Mouse (Mus musculus) stomach, embryonic 14.5 days (tissue): ENCODE measurements around the gene Ywhah. TPM values are rescaled to one million over a fixed set of nuclear protein-coding genes. Genes with fewer than 3 reads are reported as not detected.
A peak's percentile ranks its signal among the peaks of the same experiment; 100 is the strongest.

ENCODE experiments used
- ATAC-seq: fragments of 200-750 bp; cut with Nextera tagmentation; 2 replicates; pipeline ENCODE4 v1.8.0; 2017; ENCODE audit warnings: low read depth, moderate TSS enrichment; ENCODE audit not compliant: insufficient number of reproducible peaks, insufficient read depth, low FRiP score
- H3K27ac ChIP-seq: fragments of 300-500 bp; sonication (generic); 2 replicates; pipeline ENCODE4 v1.5.1; 2014; ENCODE audit warnings: mild to moderate bottlenecking, low read length, moderate library complexity, mixed read lengths
- H3K27me3 ChIP-seq: fragments of 300-500 bp; sonication (generic); 2 replicates; pipeline ENCODE4 v1.6.1; 2014; ENCODE audit warnings: low read length, control low read depth, mixed read lengths; ENCODE audit not compliant: control insufficient read depth, insufficient read depth
- H3K36me3 ChIP-seq: fragments of 300-500 bp; sonication (generic); 2 replicates; pipeline ENCODE4 v1.6.1; 2014; ENCODE audit warnings: mild to moderate bottlenecking, control low read depth, low read length, moderate library complexity, mixed read lengths; ENCODE audit not compliant: control insufficient read depth, insufficient read depth
- H3K4me1 ChIP-seq: fragments of 300-500 bp; sonication (generic); 2 replicates; pipeline ENCODE4 v1.6.1; 2014; ENCODE audit warnings: low read length, control low read depth, mixed read lengths; ENCODE audit not compliant: control insufficient read depth, insufficient read depth
- H3K4me2 ChIP-seq: fragments of 300-500 bp; sonication (generic); replicated peaks from 2 replicates; pipeline ENCODE4 v1.6.1; 2014; ENCODE audit warnings: low read depth, low read length, control low read depth
- H3K4me3 ChIP-seq: fragments of 300-500 bp; sonication (generic); 2 replicates; pipeline ENCODE4 v1.5.1; 2014; ENCODE audit warnings: low read depth, low read length, control low read depth
- H3K9ac ChIP-seq: fragments of 300-500 bp; sonication (generic); replicated peaks from 2 replicates; pipeline ENCODE4 v1.6.1; 2014; ENCODE audit warnings: low read depth, mild to moderate bottlenecking, control low read depth, low read length, moderate library complexity, mixed read lengths
- H3K9me3 ChIP-seq: fragments of 300-500 bp; sonication (generic); 2 replicates; pipeline ENCODE4 v1.6.1; 2016; ENCODE audit warnings: low read depth, low read length, control low read depth; ENCODE audit not compliant: control insufficient read depth
- WGBS: fragments of 180-500 bp; shearing (Covaris S2); extraction: QIAGEN DNeasy Blood & Tissue Kit; methylation state at CpG from one replicate; pipeline ENCODE4 v1.1.7; 2014; 5-methylcytosine and 5-hydroxymethylcytosine counted together
- polyA plus RNA-seq: library from polyadenylated mRNA; unstranded; fragments of >200 nt; fragmentation: Nextera tagmentation; extraction: Ambion mirVana; gene quantifications from 2 replicates; pipeline ENCODE4 v1.2.1, GENCODE M21; 2014

The Ywhah gene
- polyA plus RNA-seq, 1 experiment from 2014 or later, result 388 TPM

DNA sequence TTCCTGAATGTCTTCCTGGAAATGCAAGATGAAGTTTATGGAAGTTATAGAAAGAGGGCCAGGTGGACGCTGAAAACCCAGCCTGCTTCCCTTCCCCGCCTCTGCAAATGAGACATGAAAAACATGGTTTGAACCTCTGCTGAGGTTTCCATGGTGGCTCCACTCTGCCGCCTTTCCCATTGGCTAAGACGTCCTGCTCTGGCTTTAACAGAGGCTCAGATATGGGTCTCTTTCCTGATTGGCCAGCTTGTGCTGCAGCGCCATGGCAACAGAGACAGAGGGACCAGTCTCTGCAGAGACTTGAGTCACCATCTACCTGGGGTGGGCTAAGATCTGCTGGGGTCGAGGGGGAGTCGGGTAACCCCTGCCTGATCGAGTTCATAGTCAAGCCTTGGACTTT is 11.9 kb upstream of the Ywhah start:
- H3K4me2 ChIP-seq, result no peak overlapping the region
- no peak for ATAC-seq
- H3K4me1 ChIP-seq, result peaks cover 4% of the 10 kb centered on the region; the same call in 1 of the 2 replicates
- WGBS, result 34% methylated on average over 8 of the region's 8 CpGs
- H3K9me3 ChIP-seq, result no peaks in the 10 kb centered on the region
- H3K27me3 ChIP-seq, result no peaks in the 10 kb centered on the region
- H3K4me3 ChIP-seq, result no peak overlapping the region
- H3K9ac ChIP-seq, result no peak overlapping the region
- no peak overlapping the region for H3K27ac ChIP-seq
- no peaks in the 10 kb centered on the region for H3K36me3 ChIP-seq

DNA sequence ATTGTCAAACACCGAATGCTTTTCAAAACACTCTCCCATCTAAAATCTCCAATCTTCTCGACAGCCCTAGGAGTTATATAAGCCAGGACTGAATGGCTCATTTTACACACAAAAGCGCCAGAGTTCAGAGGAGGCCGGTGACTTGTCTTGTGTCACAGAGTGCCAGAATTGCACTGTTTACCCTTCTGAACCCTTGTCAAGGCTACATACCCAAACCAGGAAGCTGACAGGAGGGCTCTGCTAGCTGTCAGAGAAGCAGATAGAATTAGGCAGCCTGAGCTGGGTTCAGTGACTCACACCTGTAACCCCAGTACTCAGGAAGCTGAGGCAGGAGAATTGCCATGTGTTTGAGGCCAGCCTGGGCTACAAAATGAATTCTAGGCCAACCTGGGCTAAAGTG is 11.2 kb upstream of the Ywhah start:
- Histone ChIP-seq H3K27ac (no peak overlapping the region), H3K9ac (no peak overlapping the region), H3K9me3 (no peaks in the 10 kb centered on the region), H3K4me3 (no peak overlapping the region), H3K27me3 (no peaks in the 10 kb centered on the region), H3K4me2 (no peak overlapping the region), H3K36me3 (no peaks in the 10 kb centered on the region), H3K4me1 (peaks cover 4% of the 10 kb centered on the region; the same call in 1 of the 2 replicates)
- no peak for ATAC-seq
- WGBS, result 66% methylated on average over 4 of the region's 4 CpGs

DNA sequence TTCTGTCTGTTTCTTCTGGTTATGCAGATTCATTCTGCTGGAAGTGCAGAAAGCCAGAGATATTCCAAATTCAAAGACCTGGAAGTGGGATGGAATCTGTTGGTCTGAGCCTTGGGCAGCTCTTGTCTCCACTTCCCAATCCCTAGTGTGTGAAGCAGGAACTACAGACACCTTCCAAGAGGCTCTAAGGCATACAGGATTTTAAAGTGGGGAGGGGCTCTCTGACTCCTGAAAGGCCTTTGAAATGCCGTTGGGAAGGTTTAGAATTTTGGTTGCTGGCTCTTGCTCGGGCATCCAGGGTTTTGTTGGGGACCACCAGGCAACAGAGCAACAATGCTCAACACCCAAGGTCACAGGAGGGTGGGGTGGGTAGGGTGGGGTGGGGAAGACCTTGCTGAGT is 9.3 kb upstream of the Ywhah start:
- 69% methylated on average over 2 of the region's 2 CpGs for WGBS
- no peaks in the 10 kb centered on the region for H3K27me3 ChIP-seq

DNA sequence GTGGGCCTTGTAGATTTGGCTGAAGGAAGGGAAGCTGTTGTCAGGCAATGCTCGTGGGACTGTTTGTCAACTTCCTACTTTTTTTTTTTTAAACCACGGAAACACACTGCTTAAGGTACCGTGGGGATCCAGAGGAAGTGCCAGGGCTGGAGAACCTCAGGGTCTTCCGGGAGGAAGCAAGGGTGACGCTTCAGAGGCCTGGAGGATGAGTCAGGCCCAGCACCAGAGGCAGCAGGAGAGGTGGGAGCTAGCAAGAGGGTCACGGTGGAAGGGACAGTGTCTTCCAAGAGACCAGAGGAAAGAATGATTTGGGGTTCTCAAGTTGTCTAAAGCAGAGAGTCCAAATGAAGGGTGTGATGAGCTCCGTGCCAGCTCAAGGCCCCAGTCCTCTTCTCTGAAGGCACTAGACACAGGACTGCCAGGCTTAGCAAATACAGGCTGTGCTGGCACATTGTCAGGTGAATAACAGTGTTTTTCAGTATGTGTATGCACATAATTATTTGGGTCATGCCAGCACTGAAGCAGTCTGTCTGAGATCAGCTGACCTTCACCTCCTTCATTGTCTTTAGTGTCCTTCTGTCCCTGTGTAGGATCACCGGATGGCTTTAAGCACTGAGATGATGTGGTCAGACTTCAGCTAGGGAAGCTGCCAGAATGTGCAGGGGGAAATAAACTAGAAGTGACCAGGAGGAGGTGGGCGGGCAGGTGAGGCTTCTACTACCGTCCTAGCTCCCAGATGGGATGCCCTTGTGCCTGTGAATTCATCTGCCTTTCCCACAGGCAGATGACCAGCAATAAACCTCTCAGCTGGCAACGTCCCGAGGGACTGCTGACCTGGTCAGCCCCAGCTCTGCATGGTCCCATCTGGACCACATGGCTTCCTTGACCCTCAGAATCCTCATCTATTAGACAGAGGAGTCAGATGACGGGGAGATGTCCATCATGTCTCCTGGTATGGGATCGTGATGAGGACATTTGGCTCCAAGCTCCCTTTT is 8.5 kb upstream of the Ywhah start:
- Histone ChIP-seq H3K27me3 (no peaks in the 10 kb centered on the region), H3K36me3 (no peaks in the 10 kb centered on the region), H3K4me2 (no peak overlapping the region), H3K9me3 (no peaks in the 10 kb centered on the region), H3K4me1 (peaks cover 4% of the 10 kb centered on the region; the same call in 1 of the 2 replicates), H3K27ac (no peak overlapping the region), H3K9ac (no peak overlapping the region), H3K4me3 (no peak overlapping the region)
- no peak for ATAC-seq
- whole genome bisulfite sequencing, result 79% methylated on average over 14 of the region's 14 CpGs

More for the DNA sequence above, 9.3 kb upstream of the Ywhah start:
- Histone ChIP-seq H3K4me2 (no peak overlapping the region), H3K4me3 (no peak overlapping the region), H3K4me1 (peaks cover 4% of the 10 kb centered on the region; the same call in 1 of the 2 replicates), H3K9me3 (no peaks in the 10 kb centered on the region), H3K27ac (no peak overlapping the region), H3K36me3 (no peaks in the 10 kb centered on the region), H3K9ac (no peak overlapping the region)
- ATAC-seq, result no peak

DNA sequence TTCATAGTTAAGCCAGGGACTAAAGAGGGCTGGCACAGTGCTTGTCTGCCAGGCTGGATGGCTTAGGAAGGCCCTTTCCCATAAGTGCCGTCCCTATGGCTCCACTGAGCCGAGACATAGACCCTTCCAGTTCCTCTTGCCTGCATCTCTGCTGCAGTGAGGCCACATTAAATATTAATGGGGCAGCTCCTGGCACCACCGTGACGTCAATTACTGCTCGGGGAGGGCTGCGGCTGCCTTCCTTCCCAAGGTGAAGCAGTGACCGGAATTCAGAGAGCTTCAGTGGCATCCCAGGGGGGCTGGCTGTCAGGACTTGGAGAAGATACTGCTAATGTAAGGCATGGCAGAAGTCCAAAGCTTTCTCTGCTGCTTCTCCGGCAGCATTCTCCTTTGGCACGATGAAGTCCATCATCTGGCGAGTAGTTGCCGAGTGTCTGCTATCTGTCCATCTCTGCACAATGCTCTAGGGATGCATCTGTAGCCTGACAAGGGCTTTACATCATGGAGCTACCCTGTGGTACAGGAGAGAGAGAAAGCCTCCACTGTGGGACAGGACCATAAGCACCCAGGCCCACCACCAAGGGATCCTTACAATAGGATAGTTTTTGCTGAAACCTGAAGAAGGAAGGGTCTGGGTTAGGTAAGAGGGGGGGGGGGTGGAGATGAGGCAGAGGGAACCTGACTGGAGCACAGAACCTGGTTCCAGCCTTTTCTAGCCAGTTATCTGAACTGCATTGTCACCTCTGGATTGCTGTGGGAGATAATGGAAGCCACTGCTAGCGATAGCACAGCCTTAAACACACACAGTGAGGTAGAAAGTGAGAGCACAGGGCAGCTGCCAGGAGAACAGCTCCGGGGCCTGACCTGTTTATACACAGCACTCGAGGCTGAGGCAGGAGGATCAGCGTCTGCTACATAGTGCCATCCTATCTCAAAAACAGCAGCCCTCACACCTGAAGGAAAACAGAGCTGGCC is 7.2 kb upstream of the Ywhah start:
- no peaks in the 10 kb centered on the region for H3K9me3 ChIP-seq
- peaks cover 4% of the 10 kb centered on the region; the same call in 1 of the 2 replicates for H3K4me1 ChIP-seq
- ATAC-seq, result no peak
- WGBS, result 42% methylated on average over 15 of the region's 15 CpGs
- no peaks in the 10 kb centered on the region for H3K36me3 ChIP-seq
- no peaks in the 10 kb centered on the region for H3K27me3 ChIP-seq
- no peak overlapping the region; the same call in 1 of the 2 replicates for H3K27ac ChIP-seq
- no peak overlapping the region for H3K4me3 ChIP-seq
- H3K4me2 ChIP-seq, result no peak overlapping the region
- no peak overlapping the region for H3K9ac ChIP-seq

DNA sequence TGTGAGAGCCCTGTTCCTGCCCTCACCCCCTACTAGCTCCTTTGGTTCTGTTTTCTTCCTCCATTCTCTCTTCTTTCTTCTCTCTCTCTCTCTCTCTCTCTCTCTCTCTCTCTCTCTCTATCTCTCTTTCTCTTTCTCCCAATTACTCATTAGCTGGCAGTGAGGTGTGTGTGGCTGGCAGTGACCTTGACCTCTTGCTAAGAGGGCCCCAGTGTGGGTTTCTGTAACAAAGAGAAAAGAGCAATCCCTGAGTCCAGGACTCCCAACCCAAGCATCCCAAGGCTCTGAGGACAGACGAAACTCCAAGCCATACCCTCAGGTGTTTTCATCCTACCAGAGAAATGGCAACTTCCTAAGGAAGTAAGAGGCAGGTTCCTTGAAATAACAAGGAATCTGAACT is 4.5 kb upstream of the Ywhah start:
- no peak for ATAC-seq
- WGBS, result 70% methylated on average over 1 of the region's 1 CpGs
- Histone ChIP-seq H3K4me3 (no peak overlapping the region), H3K9me3 (no peaks in the 10 kb centered on the region), H3K9ac (no peak overlapping the region), H3K4me1 (peaks cover 6% of the 10 kb centered on the region; the same call in 1 of the 2 replicates), H3K27ac (no peak overlapping the region), H3K27me3 (no peaks in the 10 kb centered on the region), H3K4me2 (no peak overlapping the region), H3K36me3 (no peaks in the 10 kb centered on the region)

DNA sequence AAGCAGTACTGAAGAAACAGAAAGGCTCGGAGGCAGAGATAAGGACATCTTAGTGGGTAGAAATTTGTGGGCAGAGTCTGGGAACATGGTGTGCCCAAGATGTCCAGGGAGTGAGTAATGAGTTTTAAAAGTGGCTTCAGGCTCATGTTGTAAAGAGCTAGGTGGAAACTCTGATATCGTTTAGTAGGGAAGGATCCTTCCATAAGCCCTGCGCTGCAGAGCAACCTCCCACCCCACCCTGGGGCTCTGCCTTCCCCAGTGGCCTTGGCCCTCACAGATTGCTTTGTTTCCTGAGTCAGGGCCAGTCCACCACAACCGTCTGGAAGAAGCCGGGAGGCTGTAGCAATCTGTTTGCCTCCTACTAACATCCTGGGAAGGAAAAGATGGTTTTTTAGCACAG is 3.0 kb upstream of the Ywhah start:
- H3K4me1 ChIP-seq, result peaks cover 15% of the 10 kb centered on the region; the same call in 1 of the 2 replicates
- H3K27ac ChIP-seq, result no peak overlapping the region
- no peaks in the 10 kb centered on the region for H3K27me3 ChIP-seq
- H3K9ac ChIP-seq, result no peak overlapping the region
- H3K4me3 ChIP-seq, result no peak overlapping the region
- no peaks in the 10 kb centered on the region for H3K36me3 ChIP-seq
- H3K4me2 ChIP-seq, result no peak overlapping the region
- 57% methylated on average over 5 of the region's 5 CpGs for WGBS
- no peak for ATAC-seq
- H3K9me3 ChIP-seq, result no peaks in the 10 kb centered on the region

DNA sequence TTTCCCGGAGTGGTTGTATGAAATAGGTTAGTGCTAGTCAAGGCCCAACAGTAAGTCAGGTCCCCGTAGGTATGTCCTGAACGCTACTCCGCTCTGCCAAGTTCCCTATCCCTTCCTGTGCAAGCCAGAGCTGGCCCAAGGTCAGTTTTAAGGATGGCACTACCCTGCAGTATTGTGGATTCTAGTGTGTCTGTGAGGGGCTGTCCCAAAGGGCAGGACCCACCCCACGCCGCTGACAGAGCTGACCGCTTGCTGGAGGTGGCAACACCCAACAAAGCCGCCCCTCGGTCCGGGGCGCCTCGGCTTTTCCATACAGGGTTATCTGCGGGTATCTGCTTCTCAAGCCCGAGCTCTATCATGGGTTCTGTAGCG is 441 bp upstream of the Ywhah start:
- Histone ChIP-seq H3K4me2 (peak overlapping the region; percentile 78), H3K36me3 (peaks cover under 1% of the 10 kb centered on the region; the same call in 1 of the 2 replicates), H3K9me3 (no peaks in the 10 kb centered on the region), H3K4me3 (peak overlapping the region; percentile 89), H3K4me1 (peaks cover 14% of the 10 kb centered on the region; the same call in 1 of the 2 replicates), H3K27ac (peak overlapping the region; percentile 99), H3K27me3 (no peaks in the 10 kb centered on the region), H3K9ac (peak overlapping the region; percentile 82)
- peak; percentile 54 for ATAC-seq
- 5% methylated on average over 15 of the region's 15 CpGs for WGBS
